Mouse (Mus musculus): ENCODE results near the gene Coro7.

The Coro7 gene

DNA sequence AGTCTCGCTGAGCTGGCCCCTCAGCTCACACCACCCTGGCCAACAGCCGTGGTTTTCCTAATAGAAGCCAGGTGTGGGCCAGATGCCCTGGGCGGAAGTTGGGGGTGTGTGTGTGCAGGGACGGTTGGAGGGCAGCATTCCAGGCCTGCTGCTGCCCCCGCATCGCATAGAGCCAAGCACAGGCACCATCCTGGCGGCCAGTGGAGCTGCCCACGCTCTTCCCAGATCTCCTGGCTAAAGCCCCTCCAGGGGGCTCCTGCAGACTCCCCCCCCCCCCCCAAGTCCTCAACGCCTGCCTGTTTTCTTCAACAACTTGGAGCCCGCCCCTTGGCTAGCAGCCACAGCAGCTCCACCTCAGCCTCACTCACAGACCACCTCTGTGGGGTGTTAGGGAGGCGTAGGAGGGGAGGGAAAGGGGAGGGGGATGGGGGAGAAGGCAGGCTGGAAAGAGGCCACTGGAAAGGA, 20.8 kb downstream of the Coro7 start:
- CTCF ChIA-PET, result interaction anchor here (0.6 to 8.3 kb wide), 11 partner anchors 8 to 558 kb away, joined by 3 to 52 read pairs (median 7); partner anchors contain the start of gene Tfap4 (in 1 of the 4)

DNA sequence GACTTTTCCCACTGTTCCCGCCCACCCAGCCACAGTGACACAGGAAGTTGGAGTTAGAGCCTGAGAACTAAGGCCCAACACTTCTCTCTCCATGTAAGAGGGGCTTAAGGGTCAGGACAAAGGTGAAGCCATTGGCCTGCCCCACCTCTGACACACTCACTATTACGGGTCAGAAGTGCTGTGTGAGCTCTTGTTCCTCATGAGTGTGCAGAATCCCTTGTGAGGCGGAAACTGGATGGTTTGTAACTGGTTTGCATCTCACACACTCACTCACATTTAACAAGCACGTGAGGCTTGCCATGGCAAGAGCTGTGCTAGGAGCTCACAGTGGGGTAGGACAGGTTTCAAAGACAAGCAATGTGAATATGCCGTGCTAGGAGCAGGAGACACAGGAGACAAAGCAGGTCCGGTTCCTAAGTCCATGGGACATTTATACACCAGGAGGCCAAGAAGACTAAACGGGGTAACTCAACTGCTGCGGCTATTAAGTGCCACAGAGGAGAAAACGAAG, 23.0 kb downstream of the Coro7 start:
- CTCF ChIA-PET, result interaction anchor here in 3 of 4 experiments (1.0 to 8.3 kb wide), 9 partner anchors 10 to 96 kb away, joined by 3 to 52 read pairs (median 8); no protein-coding TSS in a partner anchor
- POLR2A ChIA-PET, result interaction anchor here in 3 of 4 experiments (0.6 to 5.6 kb wide), 13 partner anchors 8 to 283 kb away, joined by 3 to 34 read pairs (median 3); partner anchors contain the start of gene Coro7 (in 2 of the 3)

More for the DNA sequence above, 20.8 kb downstream of the Coro7 start:
- POLR2A ChIA-PET, result interaction anchor here (0.6 to 5.6 kb wide), 17 partner anchors 9 to 444 kb away, joined by 3 to 34 read pairs (median 4); partner anchors contain the start of genes Coro7 (in 1 of the 4), Dnaja3 (in 1 of the 4), Srl (in 1 of the 4) and Tfap4 (in 1 of the 4)

DNA sequence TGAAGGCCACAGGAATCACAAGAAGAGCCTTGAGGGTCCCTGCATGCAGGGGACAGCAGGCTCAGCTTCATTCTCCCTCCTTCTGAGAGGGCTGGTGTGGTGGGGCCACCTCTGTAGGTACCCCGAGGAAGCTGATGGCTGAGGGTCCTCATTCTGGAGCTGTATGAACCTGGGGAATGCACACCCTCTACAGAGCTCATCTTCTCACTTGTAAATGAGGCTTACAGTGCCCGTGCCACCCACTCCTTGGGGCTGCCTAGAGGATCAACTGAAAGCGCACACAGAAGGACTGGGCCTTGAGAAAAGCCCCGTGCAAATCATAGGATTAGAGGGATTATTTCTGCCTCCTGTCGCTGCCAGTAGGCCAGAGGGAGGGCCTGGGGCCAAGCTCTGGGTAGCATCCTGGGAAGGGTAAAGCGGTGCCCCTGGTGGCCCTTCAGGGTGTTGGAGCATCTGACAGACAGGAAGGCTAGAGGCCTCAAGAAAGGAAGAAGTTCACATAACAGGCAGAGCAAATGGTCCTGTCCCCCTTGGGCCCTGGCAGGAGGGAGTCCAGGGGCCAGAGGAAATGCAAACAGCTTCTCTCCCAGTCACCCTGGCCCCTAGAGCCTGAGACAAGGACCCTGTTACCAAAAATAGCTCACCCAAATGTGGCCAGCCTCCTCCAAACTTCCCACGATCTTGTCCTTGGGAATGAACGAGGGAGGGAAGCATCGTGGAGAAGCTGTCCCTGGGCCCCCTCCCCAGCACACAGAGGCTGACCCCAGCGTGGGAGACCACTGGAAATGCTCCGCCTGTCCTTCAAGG, 23.6 kb downstream of the Coro7 start:
- POLR2A ChIA-PET, result interaction anchor here in 3 of 4 experiments (0.6 to 5.6 kb wide), 17 partner anchors 8 to 580 kb away, joined by 3 to 34 read pairs (median 4); partner anchors contain the start of gene Coro7 (in 2 of the 3)
- CTCF ChIA-PET, result interaction anchor here (0.8 to 8.3 kb wide), 13 partner anchors 10 to 114 kb away, joined by 3 to 52 read pairs (median 4); partner anchors contain the start of gene Srl (in 1 of the 4)

DNA sequence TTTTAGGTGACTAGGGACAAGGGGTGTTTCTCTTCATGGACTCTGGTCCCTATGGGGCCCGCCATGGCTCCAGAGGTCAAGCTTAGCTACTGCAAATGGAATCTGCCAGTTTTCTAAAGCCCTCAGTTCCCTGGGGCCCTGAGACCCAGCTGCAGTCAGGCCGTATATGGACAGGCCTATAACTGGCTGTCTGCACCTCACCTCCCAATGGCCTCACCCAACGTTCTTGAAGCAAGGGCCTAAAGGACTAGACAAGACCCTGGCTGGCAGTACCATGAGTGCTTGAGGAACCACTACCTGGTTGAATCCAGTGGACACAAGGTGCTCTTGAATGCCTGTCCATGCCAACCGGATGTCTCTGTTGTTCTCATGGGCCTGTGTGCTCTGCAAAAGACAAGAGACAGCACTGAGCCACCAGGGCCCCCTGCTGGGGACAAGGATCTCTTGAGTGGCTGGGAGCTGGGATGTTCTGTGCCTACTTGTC, 24.3 kb downstream of the Coro7 start:
- ChIA-PET POLR2A (interaction anchor here in 3 of 4 experiments (0.6 to 5.6 kb wide), 15 partner anchors 8 to 579 kb away, joined by 3 to 34 read pairs (median 4); partner anchors contain the start of gene Ubald1 (in 1 of the 3)), CTCF (interaction anchor here (0.7 to 8.3 kb wide), 15 partner anchors 10 to 113 kb away, joined by 3 to 52 read pairs (median 3); partner anchors contain the start of gene Srl (in 1 of the 4))

DNA sequence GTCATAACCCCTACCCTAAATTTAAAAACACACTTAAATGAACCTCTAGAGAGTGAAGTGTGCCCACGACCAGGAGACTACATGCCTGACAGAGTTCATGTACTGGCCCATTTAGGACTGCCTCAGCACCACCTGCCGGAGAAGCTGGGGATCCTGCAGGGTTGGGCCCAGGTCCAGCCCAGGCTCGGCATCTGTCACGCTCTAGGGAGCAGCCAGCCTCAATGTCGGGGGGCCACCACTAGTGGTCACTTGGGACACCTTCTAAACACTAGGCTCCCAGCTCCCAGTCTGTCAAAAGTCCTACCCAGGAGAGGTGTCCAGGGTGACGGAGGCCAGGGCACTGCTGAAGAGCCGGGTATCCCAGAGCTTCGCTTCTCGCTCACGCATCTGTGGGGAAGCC, 24.9 kb downstream of the Coro7 start:
- ChIA-PET POLR2A (interaction anchor here in 3 of 4 experiments (1.0 to 5.6 kb wide), 11 partner anchors 8 to 226 kb away, joined by 3 to 34 read pairs (median 5); partner anchors contain the start of genes Dnaja3 (in 1 of the 3), Ubald1 (in 1 of the 3) and Vasn (in 1 of the 3)), CTCF (interaction anchor here (0.7 to 8.3 kb wide), 12 partner anchors 9 to 104 kb away, joined by 3 to 52 read pairs (median 4); no protein-coding TSS in a partner anchor)

DNA sequence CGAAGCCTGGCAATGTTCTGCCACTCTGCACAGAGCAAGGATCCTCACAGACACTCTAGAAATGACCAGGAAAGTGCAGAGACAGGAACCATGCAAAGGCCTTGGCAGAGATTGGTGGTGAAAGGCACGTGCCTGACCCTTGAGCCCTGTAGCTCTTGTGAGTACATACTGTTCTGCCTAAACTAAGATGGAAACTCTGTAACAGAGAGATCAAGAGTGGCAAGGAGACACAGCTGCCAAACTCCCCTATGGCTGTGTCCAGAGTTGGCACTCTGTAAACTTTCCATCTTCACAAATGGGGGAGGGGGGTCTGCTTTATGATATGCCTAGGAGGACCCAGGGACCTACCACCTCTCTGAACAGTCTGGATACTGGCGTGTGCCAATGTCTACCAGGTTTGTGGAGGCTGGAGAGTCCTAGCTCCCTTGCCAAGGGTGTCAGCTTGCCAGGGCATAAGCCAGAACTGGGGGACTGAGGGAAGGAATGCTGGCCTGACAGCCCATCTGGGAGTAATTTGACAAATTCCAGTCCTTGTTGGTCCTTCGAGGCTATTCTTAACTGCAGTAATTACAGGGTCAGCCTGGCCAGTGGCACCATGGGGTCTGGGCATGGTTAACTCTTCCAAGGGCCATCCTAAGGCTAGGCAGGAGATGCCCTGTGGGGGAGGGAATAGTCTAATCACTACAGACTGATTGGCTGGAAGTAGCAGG, 26.7 kb downstream of the Coro7 start:
- CTCF ChIA-PET, result interaction anchor here in 1 of 4 experiments (8.3 kb wide), 1 partner anchor 20 kb away, joined by 52 read pairs; no protein-coding TSS in a partner anchor

DNA sequence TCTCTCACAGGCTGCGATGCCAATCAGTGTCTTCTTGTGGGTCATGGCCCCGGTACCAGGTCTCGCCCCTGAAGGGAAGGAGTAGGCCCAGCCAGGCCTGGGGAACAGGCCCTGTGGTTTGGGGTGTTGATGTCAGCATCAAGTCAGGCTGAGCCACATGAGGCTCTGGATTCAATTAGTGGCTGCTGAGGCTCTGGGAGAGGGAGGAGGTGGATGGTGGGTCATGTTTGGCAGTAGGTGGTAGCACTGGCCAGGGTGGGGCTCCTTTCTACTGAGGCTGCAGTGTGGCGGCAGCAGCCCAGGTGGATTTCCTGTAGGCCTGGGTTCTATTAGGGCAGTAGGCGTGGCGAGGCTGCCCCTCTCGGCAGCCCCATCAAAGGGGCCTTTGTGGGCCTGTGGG, 28.0 kb downstream of the Coro7 start:
- ChIA-PET CTCF (interaction anchor here in 1 of 4 experiments (1.0 to 8.3 kb wide), 2 partner anchors 15 to 18 kb away, joined by 5 to 52 read pairs; no protein-coding TSS in a partner anchor), POLR2A (interaction anchor here in 2 of 4 experiments (0.5 to 1.8 kb wide), 3 partner anchors 9 to 27 kb away, joined by 3 to 4 read pairs (median 3); partner anchors contain the start of gene Pam16 (in 1 of the 2))

More for the DNA sequence above, 26.7 kb downstream of the Coro7 start:
- POLR2A ChIA-PET, result interaction anchor here in 3 of 4 experiments (0.8 to 2.9 kb wide), 6 partner anchors 8 to 94 kb away, joined by 3 to 15 read pairs (median 3); no protein-coding TSS in a partner anchor

DNA sequence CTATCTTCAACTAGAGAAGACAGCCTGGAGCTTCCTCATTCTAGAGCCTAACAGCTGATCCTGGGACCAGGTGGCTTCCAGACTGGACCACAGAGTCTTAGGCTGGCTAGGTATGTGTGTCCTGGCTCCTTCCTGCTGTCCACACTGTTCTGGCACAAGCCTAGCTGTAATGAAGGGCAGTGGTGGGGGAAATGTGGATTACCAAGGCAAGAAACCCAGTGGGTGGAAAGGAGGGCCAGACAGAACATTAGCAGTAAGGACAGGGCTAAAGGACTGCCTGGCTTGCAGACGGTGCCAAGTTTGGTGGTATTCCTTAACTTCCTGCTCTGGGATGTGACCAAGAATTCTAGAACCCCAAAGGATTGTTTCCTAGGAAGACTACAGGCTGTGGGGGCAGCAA, 28.5 kb downstream of the Coro7 start:
- POLR2A ChIA-PET, result interaction anchor here in 2 of 4 experiments (0.6 to 3.1 kb wide), 3 partner anchors 16 to 493 kb away, joined by 3 to 10 read pairs (median 4); partner anchors contain the start of gene Pam16 (in 1 of the 2)

DNA sequence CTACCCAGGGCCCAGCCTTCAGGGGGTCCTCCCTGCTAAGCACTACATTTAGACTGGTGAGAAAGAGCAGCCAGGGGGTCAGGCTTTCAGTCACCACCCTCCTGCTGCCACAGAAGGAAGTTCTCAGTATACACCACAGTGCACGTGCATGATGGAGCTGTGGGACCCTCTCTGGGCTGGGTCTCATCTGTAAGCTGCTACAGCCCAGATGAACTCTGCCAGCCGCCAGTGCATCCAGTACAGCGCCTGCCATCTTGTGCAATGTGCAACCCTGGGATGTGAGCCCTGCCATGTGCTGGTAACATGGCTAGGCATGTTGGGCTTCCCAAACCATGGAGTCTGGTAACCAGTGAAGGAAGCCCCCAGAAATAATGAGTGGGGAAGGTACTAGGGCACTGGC, 29.4 kb downstream of the Coro7 start:
- CTCF ChIA-PET, result interaction anchor here in 1 of 4 experiments (3.1 kb wide), 1 partner anchor 18 kb away, joined by 19 read pairs; no protein-coding TSS in a partner anchor
- POLR2A ChIA-PET, result interaction anchor here in 2 of 4 experiments (0.6 to 3.1 kb wide), 4 partner anchors 11 to 64 kb away, joined by 3 to 10 read pairs (median 6); partner anchors contain the start of genes Dnaja3 (in 1 of the 2) and Vasn (in 1 of the 2)

More for the DNA sequence above, 28.5 kb downstream of the Coro7 start:
- CTCF ChIA-PET, result interaction anchor here in 1 of 4 experiments (1.0 to 8.3 kb wide), 2 partner anchors 16 to 18 kb away, joined by 5 to 52 read pairs; no protein-coding TSS in a partner anchor

DNA sequence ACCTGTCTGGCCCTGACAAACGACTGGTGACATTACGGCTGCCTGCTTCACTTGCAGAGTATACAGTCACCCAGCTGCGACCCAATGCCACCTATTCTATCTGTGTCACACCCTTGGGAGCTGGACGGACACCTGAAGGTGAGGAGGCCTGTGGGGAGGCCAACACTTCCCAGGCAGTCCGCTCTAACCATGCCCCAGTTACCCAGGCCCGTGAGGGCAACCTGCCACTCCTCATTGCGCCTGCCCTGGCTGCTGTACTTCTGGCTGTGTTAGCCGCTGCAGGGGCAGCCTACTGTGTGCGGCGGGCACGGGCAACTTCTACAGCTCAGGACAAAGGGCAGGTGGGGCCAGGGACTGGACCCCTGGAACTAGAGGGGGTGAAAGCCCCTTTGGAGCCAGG, 29.9 kb downstream of the Coro7 start:
- POLR2A ChIA-PET, result interaction anchor here in 2 of 4 experiments (0.8 to 3.1 kb wide), 13 partner anchors 9 to 90 kb away, joined by 3 to 22 read pairs (median 3); partner anchors contain the start of genes Dnaja3 (in 2 of the 2), Vasn (in 2 of the 2), Coro7 (in 1 of the 2) and Pam16 (in 1 of the 2)
- CTCF ChIA-PET, result interaction anchor here in 3 of 4 experiments (0.8 to 3.1 kb wide), 6 partner anchors 17 to 334 kb away, joined by 4 to 19 read pairs (median 7); no protein-coding TSS in a partner anchor

DNA sequence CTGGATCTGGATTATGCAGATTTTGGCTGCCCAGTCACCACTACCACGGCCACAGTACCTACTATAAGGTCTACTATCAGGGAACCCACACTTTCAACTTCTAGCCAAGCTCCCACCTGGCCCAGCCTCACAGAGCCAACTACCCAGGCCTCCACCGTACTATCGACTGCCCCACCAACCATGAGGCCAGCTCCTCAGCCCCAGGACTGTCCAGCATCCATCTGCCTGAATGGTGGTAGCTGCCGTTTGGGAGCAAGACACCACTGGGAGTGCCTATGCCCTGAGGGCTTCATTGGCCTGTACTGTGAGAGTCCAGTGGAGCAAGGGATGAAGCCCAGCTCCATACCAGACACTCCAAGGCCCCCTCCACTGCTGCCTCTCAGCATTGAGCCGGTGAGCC, 30.4 kb downstream of the Coro7 start:
- CTCF ChIA-PET, result interaction anchor here in 3 of 4 experiments (0.8 to 3.1 kb wide), 8 partner anchors 9 to 497 kb away, joined by 3 to 19 read pairs (median 6); partner anchors contain the start of genes Dnaja3 (in 1 of the 3) and Vasn (in 1 of the 3)
- POLR2A ChIA-PET, result interaction anchor here in 3 of 4 experiments (0.5 to 3.1 kb wide), 20 partner anchors 8 to 90 kb away, joined by 3 to 22 read pairs (median 4); partner anchors contain the start of genes Dnaja3 (in 2 of the 3), Vasn (in 2 of the 3), Coro7 (in 1 of the 3) and Pam16 (in 1 of the 3)

DNA sequence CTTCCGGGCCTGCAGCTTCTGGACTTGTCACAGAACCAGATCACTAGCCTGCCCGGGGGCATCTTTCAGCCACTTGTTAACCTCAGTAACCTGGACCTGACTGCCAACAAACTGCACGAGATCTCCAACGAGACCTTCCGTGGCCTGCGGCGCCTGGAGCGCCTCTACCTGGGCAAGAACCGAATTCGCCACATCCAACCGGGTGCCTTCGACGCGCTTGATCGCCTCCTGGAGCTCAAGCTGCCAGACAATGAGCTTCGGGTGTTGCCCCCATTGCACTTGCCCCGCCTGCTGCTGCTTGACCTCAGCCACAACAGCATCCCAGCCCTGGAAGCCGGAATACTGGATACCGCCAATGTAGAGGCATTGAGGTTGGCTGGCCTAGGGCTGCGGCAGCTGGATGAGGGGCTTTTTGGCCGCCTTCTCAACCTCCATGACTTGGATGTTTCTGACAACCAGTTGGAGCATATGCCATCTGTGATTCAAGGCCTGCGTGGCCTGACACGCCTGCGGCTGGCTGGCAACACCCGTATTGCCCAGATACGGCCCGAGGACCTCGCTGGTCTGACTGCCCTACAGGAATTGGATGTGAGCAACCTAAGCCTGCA, 31.1 kb downstream of the Coro7 start:
- POLR2A ChIA-PET, result interaction anchor here (0.5 to 3.1 kb wide), 27 partner anchors 9 to 460 kb away, joined by 3 to 22 read pairs (median 4); partner anchors contain the start of genes Pam16 (in 3 of the 4), Dnaja3 (in 2 of the 4), Tfap4 (in 2 of the 4) and Vasn (in 2 of the 4)
- CTCF ChIA-PET, result interaction anchor here (0.7 to 3.1 kb wide), 14 partner anchors 9 to 497 kb away, joined by 3 to 19 read pairs (median 5); partner anchors contain the start of genes Dnaja3 (in 1 of the 4) and Vasn (in 1 of the 4)

DNA sequence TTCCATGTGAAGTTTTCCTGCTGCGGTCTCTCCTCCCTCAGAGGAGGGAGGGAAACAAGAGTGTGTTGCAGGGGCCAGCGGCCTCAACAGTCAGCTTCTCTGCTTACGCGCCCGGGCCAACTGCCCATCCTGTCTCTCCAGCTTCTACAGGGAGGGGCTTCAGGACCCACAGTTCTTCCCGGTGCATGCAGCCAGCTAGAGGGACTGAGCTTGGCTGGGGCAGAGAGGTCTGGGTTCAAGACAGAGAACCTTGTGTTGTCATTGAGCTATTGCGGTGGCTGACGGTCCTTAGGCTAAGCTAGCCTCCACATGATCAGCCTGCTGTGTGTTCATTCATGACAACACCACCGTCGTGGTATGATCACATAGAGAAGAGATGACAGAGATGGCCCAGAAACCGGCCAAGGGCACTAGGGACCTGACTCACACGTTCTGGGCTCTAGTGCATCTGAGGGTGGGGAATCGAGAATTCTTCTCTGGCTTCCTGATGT, 31.9 kb downstream of the Coro7 start:
- ChIA-PET POLR2A (interaction anchor here in 3 of 4 experiments (0.5 to 2.9 kb wide), 14 partner anchors 8 to 461 kb away, joined by 3 to 22 read pairs (median 4); partner anchors contain the start of genes Dnaja3 (in 2 of the 3), Pam16 (in 2 of the 3), Vasn (in 2 of the 3) and Tfap4 (in 1 of the 3)), CTCF (interaction anchor here (0.6 to 3.1 kb wide), 11 partner anchors 8 to 314 kb away, joined by 3 to 19 read pairs (median 5); partner anchors contain the start of genes Dnaja3 (in 1 of the 4) and Vasn (in 1 of the 4))

DNA sequence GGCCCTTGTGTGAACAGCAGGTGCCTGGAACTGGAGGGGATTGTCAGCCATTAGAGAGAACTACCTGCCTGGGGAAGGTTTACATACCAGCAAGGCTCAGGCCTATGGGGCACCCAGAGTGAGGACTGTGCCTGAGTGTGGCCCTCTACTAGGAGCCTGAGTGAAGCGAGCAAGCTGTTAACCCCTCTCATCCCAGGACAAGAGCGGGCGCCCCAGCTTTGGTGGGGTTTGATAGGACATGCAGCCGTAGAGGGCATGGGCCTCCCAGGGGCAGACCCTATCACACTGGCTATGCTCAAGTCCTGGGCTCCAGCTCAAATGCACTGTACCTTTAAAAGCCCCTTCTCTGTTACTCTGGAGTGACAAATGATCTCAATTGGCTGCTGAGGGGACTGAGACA, 32.7 kb downstream of the Coro7 start:
- ChIA-PET POLR2A (interaction anchor here in 3 of 4 experiments (0.5 to 1.9 kb wide), 11 partner anchors 8 to 233 kb away, joined by 3 to 7 read pairs (median 4); partner anchors contain the start of genes Coro7 (in 1 of the 3) and Ubald1 (in 1 of the 3)), CTCF (interaction anchor here in 3 of 4 experiments (0.7 to 1.8 kb wide), 5 partner anchors 13 to 20 kb away, joined by 3 to 9 read pairs (median 5); no protein-coding TSS in a partner anchor)

DNA sequence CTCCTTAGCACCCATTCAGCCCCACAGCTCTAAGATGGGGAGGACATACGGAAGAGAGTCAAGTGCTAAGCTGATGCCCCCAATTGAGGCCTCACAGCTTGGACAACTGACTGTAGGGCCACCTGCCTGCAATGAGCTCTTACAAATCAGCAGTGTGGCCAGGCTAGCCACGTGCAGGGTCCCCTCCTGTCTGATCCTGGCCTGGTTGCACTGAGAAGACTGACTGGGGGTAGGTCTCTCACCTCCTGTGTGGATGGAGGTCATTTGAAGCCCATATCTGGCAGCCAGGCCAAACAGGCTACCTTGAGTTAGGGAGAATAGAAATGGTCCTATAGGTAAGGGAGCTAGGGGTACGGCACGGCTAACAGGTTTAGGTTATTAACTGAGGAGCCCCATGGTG, 33.7 kb downstream of the Coro7 start:
- CTCF ChIA-PET, result interaction anchor here (0.6 to 1.8 kb wide), 8 partner anchors 9 to 268 kb away, joined by 3 to 9 read pairs (median 5); no protein-coding TSS in a partner anchor
- POLR2A ChIA-PET, result interaction anchor here in 3 of 4 experiments (0.7 to 2.2 kb wide), 13 partner anchors 9 to 235 kb away, joined by 3 to 7 read pairs (median 4); partner anchors contain the start of genes Pam16 (in 2 of the 3), Coro7 (in 1 of the 3) and Ubald1 (in 1 of the 3)

All from embryonic stem cell, embryonic (primary cell).